22 mouse cellular contexts compared by ENCODE assay signal in the genomic region with DNA sequence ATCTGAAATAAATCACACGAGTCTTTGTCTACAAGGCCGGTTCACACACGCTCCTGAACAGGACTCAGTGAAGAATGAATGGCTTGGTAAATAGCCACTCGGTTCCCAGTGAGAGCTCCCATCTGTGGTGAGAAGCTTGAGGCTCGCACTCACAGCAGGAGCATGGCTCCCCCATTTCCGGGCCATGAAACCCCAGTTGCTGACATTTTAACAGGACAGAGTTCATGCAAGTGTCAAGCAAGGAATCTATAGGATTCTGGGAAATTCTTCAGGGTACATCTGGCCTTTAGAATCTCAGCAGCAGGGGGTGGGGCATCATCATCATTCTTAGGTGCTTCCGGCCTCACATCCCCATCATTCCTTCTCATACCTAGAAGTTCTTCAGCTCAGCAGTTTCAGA.
DNase-seq lines count a peak whose midpoint lies in the region; ATAC-seq lines count a peak whose summit lies in the region.
"Had no signal": no experiment of that assay in that cellular context is flagged by ENCODE, and none has a peak within 500 bp of the region (broad histone marks: within the 10 kb centered on the region; RNA-seq: fewer than 3 reads in every experiment).

No protein-coding gene starts in this region.

- no peaks in the 10 kb centered on the region for H3K36me3 ChIP-seq in heart, embryonic 11.5 days (ENCODE audit: control insufficient read depth, insufficient read depth, low read length)
- no peaks in the 10 kb centered on the region for H3K36me3 ChIP-seq in neural tube, embryonic 15.5 days
- H3K36me3 ChIP-seq: embryonic facial prominence, embryonic 10.5 days; G1E; heart, embryonic 10.5 days; heart, embryonic 15.5 days; hindbrain, embryonic 13.5 days had no signal

- no peak overlapping the region for H3K9ac ChIP-seq in heart, embryonic 11.5 days (ENCODE audit: low read depth, low read length)
- H3K9ac ChIP-seq in neural tube, embryonic 15.5 days (replicated peaks) = no peak overlapping the region
- H3K9ac ChIP-seq: forebrain, embryonic 13.5 days; forebrain, postnatal 0 days; heart, embryonic 15.5 days; hindbrain, embryonic 13.5 days had no signal

- H3K9me3 ChIP-seq in heart, embryonic 11.5 days (replicated peaks; ENCODE audit: control insufficient read depth, low read length) = no peaks in the 10 kb centered on the region
- H3K9me3 ChIP-seq in neural tube, embryonic 15.5 days (replicated peaks) = no peaks in the 10 kb centered on the region
- H3K9me3 ChIP-seq: embryonic facial prominence, embryonic 10.5 days; forebrain, embryonic 13.5 days; heart, embryonic 10.5 days; heart, embryonic 15.5 days; hindbrain, embryonic 13.5 days had no signal

- no peak for ATAC-seq in heart, embryonic 11.5 days (replicated peaks; ENCODE audit: insufficient number of reproducible peaks, low FRiP score, low TSS enrichment)
- ATAC-seq in neural tube, embryonic 15.5 days (ENCODE audit: low FRiP score) = no peak
- no peak for ATAC-seq in activated CD4-positive, CD25-positive, alpha-beta regulatory T cell, adult 4 months
- ATAC-seq: forebrain, embryonic 13.5 days; forebrain, postnatal 0 days; hindbrain, postnatal 0 days had no signal

- no peak overlapping the region for H3K27ac ChIP-seq in heart, embryonic 11.5 days (ENCODE audit: low read depth, low read length)
- H3K27ac ChIP-seq in neural tube, embryonic 15.5 days (replicated peaks) = no peak overlapping the region
- H3K27ac ChIP-seq: embryonic facial prominence, embryonic 10.5 days; forebrain, embryonic 13.5 days; heart, embryonic 10.5 days; heart, embryonic 15.5 days; hindbrain, embryonic 13.5 days; hindbrain, postnatal 0 days had no signal

- WGBS in heart, embryonic 11.5 days (ENCODE audit: insufficient replicate concordance) = 75% methylated on average over 7 of the region's 7 CpGs
- 28% methylated on average over 7 of the region's 7 CpGs for WGBS in neural tube, embryonic 15.5 days

- no peak overlapping the region for H3K4me3 ChIP-seq in heart, embryonic 11.5 days (ENCODE audit: low read depth, low read length)
- H3K4me3 ChIP-seq in neural tube, embryonic 15.5 days (replicated peaks) = no peak overlapping the region
- H3K4me3 ChIP-seq: embryonic facial prominence, embryonic 10.5 days; forebrain, embryonic 13.5 days; heart, embryonic 10.5 days; heart, embryonic 15.5 days; hindbrain, embryonic 13.5 days had no signal

- DNase-seq in heart, adult 11 months = peak; percentile 55
- DNase-seq in neural tube, embryonic 10.5 days (ENCODE audit: extremely low spot score, low spot score) = peak; percentile 25
- DNase-seq in mesoderm, embryonic 11.5 days (ENCODE audit: low read depth, low spot score) = peak; percentile 51
- DNase-seq: adrenal gland, adult 2 months; adrenal gland, postnatal 25 days; cerebellum, adult 18-20 months; cerebellum, postnatal 10 days; forebrain, postnatal 0 days; gastrocnemius, postnatal 36 days; heart, adult 18-20 months; heart, postnatal 14 days had no signal

- H3K4me2 ChIP-seq in heart, embryonic 11.5 days = no peak overlapping the region
- H3K4me2 ChIP-seq in neural tube, embryonic 15.5 days = no peak overlapping the region
- H3K4me2 ChIP-seq: forebrain, embryonic 13.5 days; heart, embryonic 15.5 days; hindbrain, embryonic 13.5 days had no signal

- no peaks in the 10 kb centered on the region for H3K27me3 ChIP-seq in heart, embryonic 11.5 days (ENCODE audit: control insufficient read depth, insufficient read depth, low read length)
- H3K27me3 ChIP-seq in neural tube, embryonic 15.5 days (replicated peaks) = no peaks in the 10 kb centered on the region
- H3K27me3 ChIP-seq: CH12.LX; forebrain, embryonic 13.5 days; heart, embryonic 15.5 days; hindbrain, embryonic 13.5 days had no signal

- no peaks in the 10 kb centered on the region for H3K4me1 ChIP-seq in heart, embryonic 11.5 days (ENCODE audit: control insufficient read depth, insufficient read depth, low read length)
- peaks cover 3% of the 10 kb centered on the region; the same call in 1 of the 2 replicates for H3K4me1 ChIP-seq in neural tube, embryonic 15.5 days
- H3K4me1 ChIP-seq: forebrain, embryonic 13.5 days had no signal
